Mouse (Mus musculus) kidney, adult 10 weeks (tissue): ENCODE measurements around the gene Cldn1. TPM values are rescaled to one million over a fixed set of nuclear protein-coding genes. Genes with fewer than 3 reads are reported as not detected.

Source experiments
- polyA plus RNA-seq: library from polyadenylated mRNA; stranded (reverse); fragments of 350-450 nt; fragmentation: Illumina TruSeq; extraction: RNeasy Lipid Tissue Mini Kit (QIAGEN cat#74804); gene quantifications from one replicate; pipeline ENCODE4 v1.2.3, GENCODE M21; 2014; ENCODE audit warnings: low read depth, low replicate concordance

Gene Cldn1
- polyA plus RNA-seq, result 103 TPM

DNA sequence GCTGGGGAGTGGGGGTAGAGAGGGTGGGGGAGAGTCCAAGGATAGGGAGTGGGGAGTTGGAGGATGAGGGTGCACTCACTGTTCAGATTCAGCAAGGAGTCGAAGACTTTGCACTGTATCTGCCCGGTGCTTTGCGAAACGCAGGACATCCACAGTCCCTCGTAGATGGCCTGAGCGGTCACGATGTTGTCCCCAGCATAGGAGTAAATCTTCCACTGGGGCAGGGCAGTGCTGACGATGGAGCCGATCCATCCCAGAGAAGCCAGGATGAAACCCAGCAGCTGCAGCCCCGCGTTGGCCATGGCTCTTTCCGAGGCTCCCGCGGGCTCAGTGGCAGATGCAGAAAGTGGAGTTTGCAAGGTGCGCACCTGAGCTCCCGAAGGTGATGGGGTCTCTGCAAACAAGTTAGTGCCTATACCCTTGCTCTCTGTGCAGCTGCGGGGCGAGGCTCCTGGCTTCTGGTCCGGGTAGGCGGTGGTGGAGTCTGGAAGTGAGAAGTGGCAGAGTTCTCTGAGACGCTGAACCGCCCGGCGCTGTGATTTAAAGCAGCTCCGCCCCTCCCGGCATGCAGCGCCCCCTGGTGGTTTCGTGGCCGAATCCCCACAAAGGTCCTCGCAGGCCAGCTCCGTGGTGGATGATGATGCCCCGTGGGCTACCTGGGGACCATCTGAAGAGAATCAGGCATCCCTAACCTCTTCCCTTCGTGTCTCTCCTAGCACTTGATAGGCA, at the start of gene Cldn1:
Gene Cldn1 (minus strand): TSS at position 517 of the 729 bp plus-strand sequence.

Other genes starting within 250 kb of the Cldn1 start
- 13.0 TPM for gene Cldn16, start 91.3 kb upstream of the Cldn1 start, polyA plus RNA-seq
- gene Tmem207, start 154.9 kb upstream of the Cldn1 start, polyA plus RNA-seq, result 112 TPM
- 15.0 TPM for gene Il1rap, start 209.9 kb upstream of the Cldn1 start, polyA plus RNA-seq